Mouse (Mus musculus) gastrocnemius, postnatal 4 days (tissue): ENCODE measurements around the gene Gm2030. TPM values are rescaled to one million over a fixed set of nuclear protein-coding genes. Genes with fewer than 3 reads are reported as not detected.
"Not testable (repeated sequence)": the region's sequence is repeated elsewhere in the genome, so short reads cannot be mapped to it uniquely, and the experiment has no call there.

ENCODE experiments used
- DNase-seq, 2 experiments: peaks; one replicate each; pipeline ENCODE4 v3.0.0; 2021 to 2022; ENCODE audit warnings: low spot score in 2 of 2, mixed read lengths in 2 of 2
- long read RNA-seq, 2 experiments: library from polyadenylated mRNA; stranded (forward); transcript quantifications; one replicate each; pipeline ENCODE4 v2.0.0; 2021
- total RNA-seq, 2 experiments: library from RNA; stranded (reverse); gene quantifications; 2 replicates each; pipeline ENCODE4 v1.2.3; 2021

Gm2030 gene
- not detected for total RNA-seq
- long read RNA-seq, experiment 1, result 0 reads
- long read RNA-seq, experiment 2, result 0 reads

GRCm38 (mm10) chrX:26309944-26310343 lies at the start of gene Gm2030:
Gene Gm2030, minus strand, starts transcription at chrX:26310044.
- not testable (repeated sequence) for DNase-seq

Other genes with a start within 250 kb of the Gm2030 start
- not detected for gene Gm2012, start 78.7 kb downstream of the Gm2030 start, total RNA-seq
- gene Slx, start 235.5 kb upstream of the Gm2030 start, total RNA-seq, result not detected